Mouse (Mus musculus) telencephalon, adult 2 months (tissue): ENCODE measurements around the gene Lrp8.

Source experiments
- DNase-seq: peaks from one replicate; pipeline ENCODE4 v3.0.0-alpha.2; 2011; ENCODE audit warnings: low read depth, low spot score

Gene Lrp8

GRCm38 (mm10) chr4:107846795-107847194 lies 44.7 kb downstream of the Lrp8 start:
- DNase-seq: no peak

DNA sequence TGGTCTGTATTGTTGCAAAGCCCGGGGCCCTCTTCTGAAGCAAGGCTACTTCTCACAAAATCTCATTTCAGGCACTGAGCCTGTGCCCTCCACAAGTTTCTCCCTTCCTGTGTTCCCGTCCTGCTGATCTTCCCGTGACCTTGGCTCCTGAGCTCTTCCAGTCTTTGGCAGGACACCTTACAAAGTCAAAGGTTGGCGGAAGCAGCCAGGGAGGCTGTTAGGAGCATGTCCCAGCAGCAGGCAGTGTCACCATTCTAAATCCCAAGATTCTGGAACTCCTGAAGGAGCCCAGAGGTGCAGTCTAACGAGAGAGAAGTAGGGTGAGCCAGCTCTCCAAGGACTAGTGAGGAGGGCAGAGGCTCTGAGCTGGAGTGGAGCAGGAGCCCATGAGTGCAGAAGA lies 46.5 kb downstream of the Lrp8 start:
- DNase-seq: no peak

- DNase-seq: no peak
Observed at GRCm38 (mm10) chr4:107849621-107850020, 47.6 kb downstream of the Lrp8 start.

DNA sequence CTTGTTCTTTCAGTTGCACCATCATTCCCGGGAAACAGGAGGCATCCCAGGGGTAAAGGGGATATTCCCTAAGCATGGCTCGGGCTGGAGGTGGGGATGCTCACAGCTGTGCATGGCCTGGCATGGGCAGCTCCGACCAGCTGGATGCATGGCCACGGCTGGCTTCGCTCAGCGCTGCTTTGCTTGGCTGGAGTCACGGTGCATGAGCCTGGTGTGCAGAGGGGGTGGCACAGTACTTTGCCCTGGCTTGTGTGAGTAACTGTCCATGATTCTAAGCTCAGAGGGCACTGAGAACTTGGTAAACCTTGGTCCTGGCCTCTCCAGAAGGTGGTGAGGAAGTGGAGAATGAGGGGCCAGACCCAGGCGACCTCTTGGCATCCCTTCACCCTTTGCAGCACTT lies 48.0 kb downstream of the Lrp8 start:
- no peak for DNase-seq

GRCm38 (mm10) chr4:107853333-107853732 lies 51.3 kb downstream of the Lrp8 start:
- DNase-seq: no peak

DNA sequence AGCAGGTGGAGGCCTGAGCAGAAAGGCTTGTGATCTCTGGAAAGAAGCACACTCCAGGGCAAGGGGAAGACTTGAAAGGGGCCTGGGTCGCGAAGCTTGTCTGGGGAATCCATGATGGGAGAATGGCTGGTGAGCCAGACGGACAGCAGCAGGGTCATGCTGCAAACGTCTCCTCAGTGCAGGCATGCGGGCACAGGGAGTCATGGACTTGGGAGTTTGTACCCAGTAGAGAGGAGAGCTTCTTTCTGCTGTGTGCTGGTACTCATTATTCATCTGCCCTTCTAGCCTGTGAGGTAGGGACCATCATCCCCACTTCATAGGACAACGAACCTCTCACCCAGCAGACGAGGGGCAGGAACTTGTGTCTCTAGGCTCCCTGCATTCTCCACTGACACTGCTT lies 51.8 kb downstream of the Lrp8 start:
- DNase-seq: no peak

- peak; percentile 49 for DNase-seq
Observed at GRCm38 (mm10) chr4:107856958-107857686, 55.1 kb downstream of the Lrp8 start.

- no peak for DNase-seq
Observed at GRCm38 (mm10) chr4:107858995-107859394, 56.9 kb downstream of the Lrp8 start.

DNA sequence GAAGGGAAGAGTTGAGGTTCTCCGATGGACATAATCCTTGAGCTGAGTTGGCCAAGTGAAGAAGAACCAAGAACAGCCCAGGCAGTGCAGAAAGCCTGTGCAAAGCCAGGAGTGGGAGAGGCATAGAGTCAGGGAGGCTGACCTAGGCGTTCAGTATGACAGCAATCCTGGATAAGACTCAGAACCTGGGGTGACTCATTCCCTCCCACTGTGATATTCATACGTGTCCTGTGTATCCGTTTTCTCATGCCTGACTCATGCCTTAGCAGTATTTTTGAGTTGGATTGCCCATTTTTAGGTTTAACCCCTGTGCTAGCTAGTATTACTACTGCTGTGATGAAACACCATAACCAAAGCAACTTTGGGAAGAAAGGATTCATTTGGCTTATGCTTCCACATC lies 62.8 kb downstream of the Lrp8 start:
- DNase-seq: no peak

GRCm38 (mm10) chr4:107879254-107880050 lies 77.4 kb downstream of the Lrp8 start, which contains the start of gene Magoh:
Magoh (plus strand) TSS chr4:107879755.
- DNase-seq: peak; percentile 95

DNA sequence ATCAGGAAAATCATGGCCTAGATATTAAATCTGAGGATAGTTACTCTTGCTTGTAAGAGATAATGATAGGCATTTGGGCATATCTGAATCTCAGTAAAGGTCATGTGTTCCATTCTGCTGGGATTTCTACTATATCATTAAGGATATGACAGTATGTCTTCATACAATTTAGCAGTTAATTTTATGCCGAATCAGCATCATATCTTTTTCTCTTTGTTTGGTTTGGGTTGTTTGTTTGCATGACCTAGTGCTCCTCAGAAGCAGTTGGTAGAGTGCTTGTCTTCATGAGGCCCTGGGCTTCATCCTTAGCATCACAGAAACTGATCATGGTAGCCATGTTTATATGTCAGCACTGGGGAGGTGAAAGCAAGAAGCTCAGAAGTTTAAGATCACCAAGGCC lies 79.6 kb downstream of the Lrp8 start:
- no peak for DNase-seq

DNA sequence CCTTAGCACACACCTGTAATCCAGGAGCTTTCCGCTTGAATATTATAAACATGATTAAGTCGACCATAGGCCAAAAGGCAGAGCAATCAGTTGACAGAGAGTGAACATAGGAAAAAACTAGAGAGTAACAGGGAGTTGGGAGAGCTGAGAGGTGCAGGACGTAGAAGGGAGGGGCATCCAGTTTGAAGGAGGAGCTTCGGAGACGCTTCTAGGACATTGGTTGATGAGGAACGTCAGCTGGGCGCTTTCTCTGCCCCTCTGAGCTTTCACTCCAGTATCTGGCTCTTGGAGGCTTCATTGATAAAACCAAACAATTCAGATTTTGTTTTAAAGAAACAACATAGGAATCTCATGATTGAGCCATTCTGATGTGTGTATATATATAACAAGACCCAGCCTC lies 84.3 kb downstream of the Lrp8 start:
- no peak for DNase-seq

GRCm38 (mm10) chr4:107889385-107889730 lies 87.3 kb downstream of the Lrp8 start:
- no peak for DNase-seq

DNA sequence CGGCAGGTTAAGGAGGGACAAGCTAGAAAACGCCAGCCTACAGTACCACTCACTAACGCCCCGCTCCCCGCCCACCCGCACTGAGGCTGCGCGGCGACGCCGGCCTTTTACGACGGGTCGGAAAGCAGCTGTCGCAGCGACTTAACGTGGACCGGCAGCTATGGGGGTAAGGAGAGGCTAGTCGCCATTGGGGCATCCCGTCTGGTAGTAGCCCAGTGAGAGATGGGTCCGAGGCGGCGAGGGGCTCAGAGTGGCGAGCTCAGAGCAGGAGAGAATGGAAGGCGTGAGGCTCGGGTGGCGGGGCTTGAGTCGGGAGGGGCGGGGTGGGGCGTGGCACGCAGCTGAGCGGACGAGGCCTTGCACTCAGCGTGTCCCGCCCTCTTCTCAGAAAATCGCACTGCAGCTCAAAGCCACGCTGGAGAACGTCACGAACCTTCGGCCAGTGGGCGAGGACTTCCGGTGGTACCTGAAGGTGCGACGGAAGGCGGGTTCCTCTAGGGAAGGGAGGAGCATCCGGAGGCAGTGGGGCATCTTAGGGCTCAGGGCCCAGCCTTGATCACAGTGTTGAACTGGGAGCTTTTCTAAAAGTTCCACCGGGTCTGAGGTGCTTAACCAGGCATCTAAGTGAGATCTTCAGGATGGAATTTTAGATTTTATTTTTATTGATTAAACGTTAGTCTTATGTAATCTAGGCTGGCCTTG lies 87.8 kb downstream of the Lrp8 start, which contains the start of gene 0610037L13Rik:
Gene 0610037L13Rik (plus strand): TSS at position 83 of the 702 bp plus-strand sequence.
- peak; percentile 98 for DNase-seq

DNA sequence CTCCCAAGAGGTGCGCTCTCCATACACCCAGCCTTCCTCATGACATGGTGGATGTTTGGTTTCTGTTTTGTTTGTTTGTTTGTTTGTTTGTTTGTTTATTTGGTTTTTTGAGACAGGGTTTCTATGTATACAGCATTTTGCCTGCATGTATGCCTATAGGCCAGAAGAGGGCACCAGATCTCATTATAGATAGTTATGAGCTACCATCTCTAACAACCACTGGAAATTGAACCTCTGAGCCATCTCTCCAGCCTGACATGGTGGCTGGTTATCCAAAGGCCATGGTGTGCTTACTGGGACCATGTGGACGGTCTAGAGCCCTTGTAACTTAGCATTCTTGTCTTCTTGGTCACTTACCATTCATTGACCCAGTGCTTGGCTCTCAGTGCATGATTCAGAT lies 90.6 kb downstream of the Lrp8 start:
- DNase-seq: no peak

- DNase-seq: no peak
Observed at GRCm38 (mm10) chr4:107899211-107899927, 97.3 kb downstream of the Lrp8 start.

DNA sequence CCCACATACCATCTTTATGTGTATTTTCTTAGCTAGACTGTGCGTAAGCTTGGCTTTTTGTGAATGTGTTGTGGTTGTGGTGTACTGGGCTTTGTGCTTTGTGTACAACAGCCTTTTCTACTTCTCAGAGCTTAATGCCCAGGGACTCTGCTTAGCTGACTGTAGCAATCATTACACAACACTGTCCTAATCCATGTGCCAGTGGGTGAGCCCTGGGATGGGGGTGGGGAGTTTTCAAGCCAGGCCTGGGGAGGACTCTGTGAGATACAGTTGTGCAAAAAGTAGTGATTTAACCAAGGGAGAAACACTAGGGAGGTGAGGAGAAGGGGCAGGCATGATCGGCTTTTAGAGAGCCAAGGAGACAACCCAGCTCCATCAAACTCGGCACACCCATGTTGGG lies 98.1 kb downstream of the Lrp8 start:
- no peak for DNase-seq

DNA sequence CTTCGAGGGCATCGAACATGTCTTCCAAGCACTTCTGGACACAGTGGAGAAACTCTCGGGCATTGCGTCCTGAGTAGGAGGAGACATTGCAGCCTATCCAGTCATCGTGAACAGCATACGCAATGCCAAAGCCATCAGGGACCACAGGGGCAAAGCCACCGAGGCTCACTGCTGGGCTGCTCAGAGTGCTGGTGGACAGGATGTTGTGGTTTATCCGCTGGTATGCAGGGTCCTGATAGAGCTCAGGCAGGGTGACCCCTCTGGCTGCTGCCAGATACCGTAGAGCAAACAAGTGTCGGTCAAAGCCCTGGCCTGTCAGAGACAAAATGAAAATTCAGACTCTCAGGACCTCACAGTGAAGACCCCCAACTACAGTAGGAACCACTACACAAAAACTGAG lies 102.2 kb downstream of the Lrp8 start:
- no peak for DNase-seq

GRCm38 (mm10) chr4:107906561-107906960 lies 104.5 kb downstream of the Lrp8 start:
- DNase-seq: no peak

DNA sequence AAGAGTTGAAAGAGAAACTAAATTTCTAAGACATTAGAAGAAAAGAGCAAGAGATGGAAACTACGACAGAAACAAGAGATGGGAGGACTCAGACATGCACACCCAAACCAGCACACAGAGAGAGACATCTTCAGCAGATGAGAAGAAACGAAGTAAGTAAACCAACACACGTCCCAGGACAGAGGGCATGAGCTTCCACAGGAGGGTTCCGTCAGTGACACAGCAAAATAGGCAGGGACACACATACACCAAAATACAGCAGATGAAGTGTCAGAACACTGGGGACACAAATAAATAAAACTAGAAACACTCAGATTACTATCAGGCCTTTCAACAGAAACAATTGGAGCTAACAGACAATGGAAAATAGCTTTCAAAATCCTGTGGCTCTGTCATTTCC lies 108.0 kb downstream of the Lrp8 start:
- no peak for DNase-seq

DNA sequence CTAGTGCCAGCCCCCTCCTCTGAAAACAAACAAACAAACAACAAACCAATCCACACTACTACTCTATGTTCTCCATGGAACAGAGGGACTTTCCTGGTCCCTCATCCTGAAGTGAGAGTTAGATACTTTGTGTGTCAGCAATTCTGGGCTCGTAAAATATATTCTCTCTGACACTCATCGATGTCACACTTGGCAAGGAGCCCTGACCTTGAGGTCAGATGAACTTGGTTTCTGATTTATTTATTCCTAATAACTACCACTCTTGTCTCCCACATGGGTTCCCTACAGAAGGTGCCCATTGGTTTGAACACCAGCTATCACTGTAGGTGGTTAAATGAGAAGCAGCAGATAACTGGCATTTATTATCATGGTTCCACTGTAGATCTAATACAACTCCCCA lies 118.3 kb downstream of the Lrp8 start:
- DNase-seq: no peak
